Mouse (Mus musculus): ENCODE results near the gene Lpp.

DNA sequence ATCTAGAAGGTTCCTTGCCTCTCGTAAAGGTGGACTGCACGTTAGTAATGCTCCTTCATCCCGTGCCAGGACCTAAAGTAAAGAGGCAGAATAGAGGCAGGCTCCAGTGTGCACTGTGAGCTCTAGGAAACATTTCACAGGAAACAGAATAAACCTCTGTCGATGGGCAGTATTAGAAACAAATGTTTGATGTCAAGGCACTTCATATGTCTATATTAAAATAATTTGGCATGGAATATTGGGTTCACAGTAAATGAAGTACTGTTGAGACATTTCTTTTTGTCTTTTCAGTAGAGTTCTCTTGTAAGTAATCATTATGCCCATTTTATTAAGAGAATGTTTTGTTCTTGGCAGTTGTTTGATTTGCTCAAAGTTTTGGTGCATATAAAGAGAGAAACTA is 398.7 kb downstream of the Lpp start:
- TF ChIP-seq GATA1 (IDR thresholded peaks at IDR 0.05; ENCODE audit: borderline replicate concordance, low read length), result no peak
- TF ChIP-seq FLI1 (IDR thresholded peaks at IDR 0.05; ENCODE audit: low read length), result no peak

Measured in megakaryocyte, embryonic 14.5 days (primary cell).